Mouse (Mus musculus): ENCODE results near the gene Cpa2. TPM values are rescaled to one million over a fixed set of nuclear protein-coding genes. Genes with fewer than 3 reads are reported as not detected.

Cpa2 gene
- polyA plus RNA-seq, 1 experiment from 2014 or later = 8.4 TPM

DNA sequence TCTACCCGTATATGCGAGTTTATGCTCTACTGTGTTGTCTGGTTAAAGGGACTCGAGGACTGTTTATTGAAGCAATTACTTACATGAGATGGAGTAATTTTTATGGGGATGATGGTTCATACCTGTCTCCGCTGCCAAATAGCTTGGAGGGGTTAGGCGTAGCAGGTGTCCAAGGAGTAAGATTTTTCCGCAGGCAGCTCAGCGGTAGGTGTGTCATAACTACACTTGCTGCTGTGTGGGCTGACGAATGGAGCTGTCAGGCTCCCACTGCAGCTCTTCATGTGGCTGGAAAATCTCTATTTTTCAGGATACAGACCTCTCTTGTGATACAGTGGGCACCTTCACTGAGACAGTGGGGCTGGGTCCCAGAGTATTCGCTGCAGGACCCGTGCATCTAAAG, 27.9 kb downstream of the Cpa2 start:
- no peaks in the 10 kb centered on the region for H3K9me3 ChIP-seq (ENCODE audit: control insufficient read depth, low read length)
- H3K4me2 ChIP-seq (replicated peaks) = no peak overlapping the region
- no peaks in the 10 kb centered on the region for H3K36me3 ChIP-seq (replicated peaks; ENCODE audit: control insufficient read depth, insufficient read depth)
- no peak overlapping the region for H3K27ac ChIP-seq
- H3K4me3 ChIP-seq (replicated peaks; ENCODE audit: low read length) = no peak overlapping the region
- no peaks in the 10 kb centered on the region for H3K27me3 ChIP-seq (ENCODE audit: control insufficient read depth, insufficient read depth, low read length)
- WGBS = 75% methylated on average over 10 of the region's 10 CpGs
- DNase-seq (ENCODE audit: low spot score) = no peak
- no peak for ATAC-seq (ENCODE audit: low FRiP score)
- H3K4me1 ChIP-seq (replicated peaks; ENCODE audit: control insufficient read depth, insufficient read depth, low read length) = peaks cover 9% of the 10 kb centered on the region
- H3K9ac ChIP-seq = no peak overlapping the region

DNA sequence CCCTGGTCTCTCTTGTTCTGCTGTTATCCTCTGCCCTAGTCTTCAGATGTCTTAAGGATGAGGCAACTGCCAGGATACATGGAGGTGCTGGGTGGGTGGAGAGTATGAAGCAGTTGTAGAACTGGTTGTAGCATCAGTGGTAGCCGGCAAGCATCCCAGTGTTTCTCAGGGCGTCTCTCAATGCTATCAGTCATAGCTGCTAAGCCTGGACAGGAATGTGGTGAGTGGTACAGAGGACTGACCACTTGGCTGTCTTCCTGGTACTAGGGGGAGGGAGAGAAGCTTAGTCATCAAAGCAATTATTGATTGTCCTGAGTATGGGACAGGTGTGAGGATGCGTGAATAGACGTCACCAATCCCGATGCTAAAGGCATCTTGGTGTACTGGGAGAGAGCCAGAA, 28.6 kb downstream of the Cpa2 start:
- H3K36me3 ChIP-seq (replicated peaks; ENCODE audit: control insufficient read depth, insufficient read depth) = no peaks in the 10 kb centered on the region
- H3K9me3 ChIP-seq (ENCODE audit: control insufficient read depth, low read length) = no peaks in the 10 kb centered on the region
- no peak overlapping the region for H3K4me3 ChIP-seq (replicated peaks; ENCODE audit: low read length)
- no peak overlapping the region for H3K27ac ChIP-seq
- H3K4me2 ChIP-seq (replicated peaks) = no peak overlapping the region
- DNase-seq (ENCODE audit: low spot score) = no peak
- no peak overlapping the region for H3K9ac ChIP-seq
- H3K4me1 ChIP-seq (replicated peaks; ENCODE audit: control insufficient read depth, insufficient read depth, low read length) = peaks cover 9% of the 10 kb centered on the region
- ATAC-seq (ENCODE audit: low FRiP score) = no peak
- H3K27me3 ChIP-seq (ENCODE audit: control insufficient read depth, insufficient read depth, low read length) = no peaks in the 10 kb centered on the region
- WGBS = 95% methylated on average over 5 of the region's 5 CpGs

DNA sequence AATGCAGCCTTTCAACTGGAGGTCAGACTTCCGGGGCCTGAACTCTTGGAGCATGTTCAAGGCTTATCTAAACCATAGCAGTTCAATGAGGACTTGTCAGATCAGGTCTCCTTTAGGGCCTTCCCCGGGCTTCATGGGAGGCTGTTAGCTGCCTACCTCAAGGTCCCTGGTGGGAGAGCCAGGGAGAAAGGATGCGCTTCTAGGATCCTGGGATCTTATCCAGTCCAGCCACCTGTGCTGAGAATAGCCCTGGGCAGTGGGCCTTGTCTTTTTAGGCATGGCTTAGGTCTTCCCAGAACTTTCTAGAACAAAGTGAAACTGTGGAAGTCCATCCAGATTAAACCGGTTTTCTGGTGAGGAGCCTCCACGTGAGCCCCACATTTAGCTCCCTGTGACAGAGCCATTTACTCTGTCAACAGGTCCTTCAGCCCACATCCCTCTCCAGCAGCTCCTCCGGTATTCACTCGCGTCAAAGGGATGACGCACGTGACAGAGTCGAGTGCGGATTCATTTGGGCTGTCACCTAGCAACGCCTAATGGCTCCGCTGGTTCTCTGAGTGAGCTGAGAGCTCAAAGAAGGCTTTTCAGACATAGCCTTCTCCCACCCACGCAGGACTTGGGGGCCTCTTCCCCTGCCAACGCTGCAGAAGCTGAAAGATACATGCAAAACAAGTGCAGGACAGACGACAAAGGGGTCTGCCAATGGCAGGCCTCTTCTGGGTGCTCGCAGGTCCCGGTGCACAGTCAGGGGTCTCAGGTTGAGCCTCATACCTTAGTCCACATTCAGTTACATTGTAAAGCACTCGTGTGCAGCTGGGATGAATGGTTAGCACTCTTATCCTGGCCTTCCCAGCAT, 31.3 kb downstream of the Cpa2 start:
- 20% methylated on average over 20 of the region's 20 CpGs for WGBS
- Histone ChIP-seq H3K9ac (no peak overlapping the region), H3K4me1 (replicated peaks; ENCODE audit: control insufficient read depth, insufficient read depth, low read length) (peaks cover 9% of the 10 kb centered on the region), H3K4me2 (replicated peaks) (peak overlapping the region; percentile 9; the same call in 1 of the 2 replicates), H3K27ac (peak overlapping the region; percentile 62), H3K9me3 (ENCODE audit: control insufficient read depth, low read length) (no peaks in the 10 kb centered on the region), H3K36me3 (replicated peaks; ENCODE audit: control insufficient read depth, insufficient read depth) (no peaks in the 10 kb centered on the region), H3K4me3 (replicated peaks; ENCODE audit: low read length) (no peak overlapping the region), H3K27me3 (ENCODE audit: control insufficient read depth, insufficient read depth, low read length) (no peaks in the 10 kb centered on the region)
- peak; percentile 93 for ATAC-seq (ENCODE audit: low FRiP score)
- DNase-seq (ENCODE audit: low spot score) = peak; percentile 78

GRCm38 (mm10) chr6:30573380-30573779, 32.0 kb downstream of the Cpa2 start:
- Histone ChIP-seq H3K9me3 (ENCODE audit: control insufficient read depth, low read length) (no peaks in the 10 kb centered on the region), H3K4me1 (replicated peaks; ENCODE audit: control insufficient read depth, insufficient read depth, low read length) (peaks cover 9% of the 10 kb centered on the region)
- ATAC-seq (ENCODE audit: low FRiP score) = no peak

GRCm38 (mm10) chr6:30574945-30575344, 33.6 kb downstream of the Cpa2 start:
- H3K9me3 ChIP-seq (ENCODE audit: control insufficient read depth, low read length) = no peaks in the 10 kb centered on the region
- peaks cover 13% of the 10 kb centered on the region for H3K4me1 ChIP-seq (replicated peaks; ENCODE audit: control insufficient read depth, insufficient read depth, low read length)
- H3K27ac ChIP-seq = no peak overlapping the region
- no peaks in the 10 kb centered on the region for H3K27me3 ChIP-seq (ENCODE audit: control insufficient read depth, insufficient read depth, low read length)
- ATAC-seq (ENCODE audit: low FRiP score) (no peak), DNase-seq (ENCODE audit: low spot score) (no peak)
- no peak overlapping the region for H3K9ac ChIP-seq
- no peak overlapping the region for H3K4me3 ChIP-seq (replicated peaks; ENCODE audit: low read length)
- no peaks in the 10 kb centered on the region for H3K36me3 ChIP-seq (replicated peaks; ENCODE audit: control insufficient read depth, insufficient read depth)
- H3K4me2 ChIP-seq (replicated peaks) = no peak overlapping the region
- 80% methylated on average over 1 of the region's 1 CpGs for WGBS

More at GRCm38 (mm10) chr6:30573380-30573779, 32.0 kb downstream of the Cpa2 start:
- no peaks in the 10 kb centered on the region for H3K27me3 ChIP-seq (ENCODE audit: control insufficient read depth, insufficient read depth, low read length)
- DNase-seq (ENCODE audit: low spot score) = no peak
- H3K4me3 ChIP-seq (replicated peaks; ENCODE audit: low read length) = no peak overlapping the region
- H3K4me2 ChIP-seq (replicated peaks) = no peak overlapping the region
- no peaks in the 10 kb centered on the region for H3K36me3 ChIP-seq (replicated peaks; ENCODE audit: control insufficient read depth, insufficient read depth)
- H3K27ac ChIP-seq = peak overlapping the region; percentile 62
- no peak overlapping the region for H3K9ac ChIP-seq
- 54% methylated on average over 5 of the region's 5 CpGs for WGBS

GRCm38 (mm10) chr6:30576477-30577203, 35.3 kb downstream of the Cpa2 start:
- Histone ChIP-seq H3K4me1 (replicated peaks; ENCODE audit: control insufficient read depth, insufficient read depth, low read length) (peaks cover 25% of the 10 kb centered on the region), H3K36me3 (replicated peaks; ENCODE audit: control insufficient read depth, insufficient read depth) (no peaks in the 10 kb centered on the region), H3K27ac (no peak overlapping the region), H3K9me3 (ENCODE audit: control insufficient read depth, low read length) (no peaks in the 10 kb centered on the region), H3K27me3 (ENCODE audit: control insufficient read depth, insufficient read depth, low read length) (no peaks in the 10 kb centered on the region), H3K9ac (no peak overlapping the region), H3K4me3 (replicated peaks; ENCODE audit: low read length) (no peak overlapping the region), H3K4me2 (replicated peaks) (no peak overlapping the region)
- ATAC-seq (ENCODE audit: low FRiP score) (no peak), DNase-seq (ENCODE audit: low spot score) (no peak)
- 81% methylated on average over 17 of the region's 17 CpGs for WGBS

DNA sequence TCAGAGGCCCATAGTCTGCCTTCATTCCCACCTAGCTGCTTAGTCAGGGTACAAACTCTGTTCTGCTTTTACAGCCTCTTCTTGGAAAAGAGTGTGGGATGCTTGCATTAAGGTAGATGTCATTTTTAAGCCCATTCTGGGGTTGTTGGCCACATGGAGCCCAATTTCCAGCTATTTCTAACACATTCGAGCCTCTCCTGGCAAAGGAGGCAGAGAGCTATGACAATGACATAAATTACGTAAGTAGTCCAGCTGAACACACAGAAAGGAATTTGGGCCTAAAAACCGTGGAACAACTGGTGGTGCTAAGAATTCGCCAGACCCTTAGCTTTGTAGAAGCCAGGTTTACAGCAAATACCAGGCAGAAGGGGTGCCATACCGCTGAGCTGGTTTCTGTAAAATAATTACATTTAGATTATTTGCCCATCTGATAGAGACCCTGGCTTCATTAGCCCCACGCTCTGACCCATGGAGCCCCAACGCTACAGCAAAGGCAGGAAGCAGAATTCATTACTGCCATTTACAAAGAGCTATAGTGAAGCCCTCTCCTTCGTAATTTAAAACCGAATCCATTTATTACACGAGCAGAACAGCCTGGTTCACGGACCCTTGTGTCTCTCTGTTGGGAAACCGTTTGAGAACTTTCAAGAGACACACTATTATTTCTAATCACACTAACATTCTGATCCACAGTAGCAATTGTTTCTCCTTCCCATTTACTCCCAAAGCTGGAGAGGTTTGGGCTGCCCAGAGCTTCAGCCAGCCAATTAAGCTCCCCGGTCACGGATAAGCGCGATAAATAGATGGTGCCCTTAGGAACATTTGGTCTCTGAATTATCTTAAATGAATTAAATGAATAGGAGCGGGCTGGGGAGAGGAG, 38.8 kb downstream of the Cpa2 start:
- peak; percentile 59 for DNase-seq (ENCODE audit: low spot score)

DNA sequence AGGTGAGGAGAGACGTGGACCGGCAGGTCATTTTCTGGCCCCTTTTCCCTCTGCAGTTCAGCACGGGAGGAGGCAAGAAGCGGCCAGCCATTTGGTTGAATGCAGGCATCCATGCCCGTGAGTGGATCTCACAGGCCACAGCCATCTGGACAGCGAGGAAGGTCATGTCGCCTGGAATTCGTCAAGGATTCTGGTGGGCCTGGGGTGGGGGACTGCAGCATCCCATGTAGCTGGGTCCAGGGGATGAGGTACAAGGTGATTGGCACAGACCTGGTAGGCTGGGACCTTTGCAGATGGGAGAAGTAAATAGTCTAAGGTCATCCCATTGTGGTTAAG, 39.4 kb downstream of the Cpa2 start:
- no peak overlapping the region for H3K9ac ChIP-seq
- no peaks in the 10 kb centered on the region for H3K36me3 ChIP-seq (replicated peaks; ENCODE audit: control insufficient read depth, insufficient read depth)
- H3K4me3 ChIP-seq (replicated peaks; ENCODE audit: low read length) = no peak overlapping the region
- no peaks in the 10 kb centered on the region for H3K27me3 ChIP-seq (ENCODE audit: control insufficient read depth, insufficient read depth, low read length)
- H3K4me2 ChIP-seq (replicated peaks) = 0 out of 2 replicates have a peak overlapping the region, but pooled peaks have one; percentile 8
- WGBS = 39% methylated on average over 8 of the region's 8 CpGs
- peak overlapping the region; percentile 71 for H3K27ac ChIP-seq
- DNase-seq (ENCODE audit: low spot score) (no peak), ATAC-seq (ENCODE audit: low FRiP score) (peak; percentile 57; the same call in 1 of the 2 replicates)
- H3K9me3 ChIP-seq (ENCODE audit: control insufficient read depth, low read length) = no peaks in the 10 kb centered on the region
- H3K4me1 ChIP-seq (replicated peaks; ENCODE audit: control insufficient read depth, insufficient read depth, low read length) = peaks cover 16% of the 10 kb centered on the region

More for the DNA sequence above, 38.8 kb downstream of the Cpa2 start:
- H3K4me1 ChIP-seq (replicated peaks; ENCODE audit: control insufficient read depth, insufficient read depth, low read length) = peaks cover 16% of the 10 kb centered on the region
- no peaks in the 10 kb centered on the region for H3K27me3 ChIP-seq (ENCODE audit: control insufficient read depth, insufficient read depth, low read length)
- peak overlapping the region; percentile 71 for H3K27ac ChIP-seq
- no peaks in the 10 kb centered on the region for H3K9me3 ChIP-seq (ENCODE audit: control insufficient read depth, low read length)
- 28% methylated on average over 17 of the region's 17 CpGs for WGBS
- peak; percentile 43; the same call in 1 of the 2 replicates for ATAC-seq (ENCODE audit: low FRiP score)
- 0 out of 2 replicates have a peak overlapping the region, but pooled peaks have one; percentile 0 for H3K9ac ChIP-seq
- H3K4me3 ChIP-seq (replicated peaks; ENCODE audit: low read length) = no peak overlapping the region
- H3K4me2 ChIP-seq (replicated peaks) = 0 out of 2 replicates have a peak overlapping the region, but pooled peaks have one; percentile 8
- no peaks in the 10 kb centered on the region for H3K36me3 ChIP-seq (replicated peaks; ENCODE audit: control insufficient read depth, insufficient read depth)
